Mouse (Mus musculus): Measurements from ENCODE around the gene D130052B06Rik.

The D130052B06Rik gene

GRCm38 (mm10) chr11:33598986-33599385, at the start of gene D130052B06Rik:
Gene D130052B06Rik, plus strand, starts transcription at chr11:33599302.
- in situ Hi-C loops (cut with MboI; ENCODE audit: low sequenced_read_pairs): no loop called here

GRCm38 (mm10) chr11:33550861-33551560, 48.1 kb upstream of the D130052B06Rik start:
- in situ Hi-C loops (cut with MboI; ENCODE audit: low sequenced_read_pairs): no loop called here

DNA sequence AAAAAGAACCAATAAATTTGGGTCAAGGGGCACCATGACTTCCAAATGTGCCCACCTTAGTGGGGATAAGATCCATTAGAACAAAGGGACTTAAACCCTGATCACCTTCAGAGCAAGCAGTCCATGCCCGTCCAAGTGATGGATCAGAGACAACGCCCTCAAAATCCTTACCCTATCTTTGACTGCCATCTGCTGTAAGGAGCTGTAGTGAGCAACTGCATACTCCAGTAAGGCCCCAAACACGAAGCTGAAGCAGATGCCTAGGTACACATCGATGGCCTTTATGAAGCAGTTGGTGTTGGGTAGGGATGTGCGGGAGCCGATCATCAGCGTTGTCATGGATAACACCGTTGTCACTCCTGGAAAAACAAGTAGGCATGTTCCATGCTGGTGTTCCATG, 45.0 kb upstream of the D130052B06Rik start:
- in situ Hi-C loops (cut with MboI; ENCODE audit: low sequenced_read_pairs): no loop called here

DNA sequence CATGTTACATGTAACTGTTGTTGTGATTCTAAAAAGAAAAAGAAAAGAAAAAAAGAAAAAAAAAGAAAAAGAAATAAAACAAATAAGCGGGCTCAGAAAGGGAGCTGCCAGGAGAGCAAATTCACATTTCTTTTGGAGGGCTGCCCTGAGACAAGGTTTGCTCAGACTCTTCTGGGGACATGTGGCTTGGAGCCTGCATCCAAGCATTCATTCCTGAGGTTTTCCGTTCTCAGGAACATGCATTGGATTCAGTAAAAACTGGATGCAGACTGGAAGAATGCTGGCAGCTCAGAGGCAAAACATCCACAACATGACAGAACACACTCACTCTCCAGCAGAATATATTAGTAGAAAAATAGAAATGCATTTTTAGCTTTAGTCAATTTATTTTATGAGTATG, 35.2 kb upstream of the D130052B06Rik start:
- in situ Hi-C loops (cut with MboI; ENCODE audit: low sequenced_read_pairs): no loop called here

GRCm38 (mm10) chr11:33570413-33570812, 28.7 kb upstream of the D130052B06Rik start:
- in situ Hi-C loops (cut with MboI; ENCODE audit: low sequenced_read_pairs): no loop called here

- in situ Hi-C loops (cut with MboI; ENCODE audit: low sequenced_read_pairs): no loop called here
Measured at GRCm38 (mm10) chr11:33574944-33575343, 24.2 kb upstream of the D130052B06Rik start.

DNA sequence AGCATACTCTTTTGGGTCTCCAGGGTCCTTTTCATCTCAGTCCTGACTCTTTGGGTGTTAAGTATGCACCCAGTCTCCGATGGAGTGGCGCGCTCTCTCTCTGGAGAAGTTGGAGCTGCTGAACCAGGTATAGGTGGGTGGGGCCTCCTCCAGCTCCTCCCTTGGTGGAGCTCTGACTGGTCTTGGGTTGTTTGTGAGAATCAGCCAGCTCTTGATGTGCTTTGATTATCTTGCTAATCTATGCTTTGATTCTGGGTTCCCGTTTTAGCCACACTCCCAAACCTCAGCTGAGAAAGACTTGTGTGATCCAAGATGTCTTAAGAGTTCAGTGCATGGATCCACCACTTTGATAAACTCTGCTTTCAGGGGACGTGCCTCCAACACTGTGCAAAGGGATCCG, 20.2 kb upstream of the D130052B06Rik start, which contains the start of gene Gabrp:
Gene Gabrp, minus strand, starts transcription at position 101 of the 400 bp plus-strand sequence.
- in situ Hi-C loops (cut with MboI; ENCODE audit: low sequenced_read_pairs): no loop called here

- in situ Hi-C loops (cut with MboI; ENCODE audit: low sequenced_read_pairs): no loop called here
Measured at GRCm38 (mm10) chr11:33579621-33580020, 19.5 kb upstream of the D130052B06Rik start.

GRCm38 (mm10) chr11:33586614-33587013, 12.5 kb upstream of the D130052B06Rik start:
- in situ Hi-C loops (cut with MboI; ENCODE audit: low sequenced_read_pairs): no loop called here

GRCm38 (mm10) chr11:33590771-33591170, 8.3 kb upstream of the D130052B06Rik start:
- in situ Hi-C loops (cut with MboI; ENCODE audit: low sequenced_read_pairs): no loop called here

DNA sequence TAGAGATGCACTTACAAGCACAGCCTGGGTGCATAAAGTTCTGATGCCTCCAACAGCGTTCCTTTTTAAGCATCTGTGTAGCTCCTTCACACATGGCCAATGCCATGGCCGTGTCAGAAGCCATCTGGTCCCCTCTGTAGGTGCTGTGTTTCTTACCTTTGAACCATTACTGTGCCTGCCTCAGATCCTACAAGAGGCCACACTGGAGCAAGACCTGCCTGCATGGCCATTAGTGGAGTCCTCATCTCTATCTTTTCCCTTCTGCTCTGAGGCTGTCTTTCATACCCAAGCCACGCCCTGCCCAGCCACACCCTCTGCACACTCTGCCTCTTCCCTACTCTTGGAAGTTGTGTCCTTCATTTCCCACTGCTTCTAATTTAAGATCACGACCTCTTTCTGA, 6.3 kb upstream of the D130052B06Rik start:
- in situ Hi-C loops (cut with MboI; ENCODE audit: low sequenced_read_pairs): no loop called here

DNA sequence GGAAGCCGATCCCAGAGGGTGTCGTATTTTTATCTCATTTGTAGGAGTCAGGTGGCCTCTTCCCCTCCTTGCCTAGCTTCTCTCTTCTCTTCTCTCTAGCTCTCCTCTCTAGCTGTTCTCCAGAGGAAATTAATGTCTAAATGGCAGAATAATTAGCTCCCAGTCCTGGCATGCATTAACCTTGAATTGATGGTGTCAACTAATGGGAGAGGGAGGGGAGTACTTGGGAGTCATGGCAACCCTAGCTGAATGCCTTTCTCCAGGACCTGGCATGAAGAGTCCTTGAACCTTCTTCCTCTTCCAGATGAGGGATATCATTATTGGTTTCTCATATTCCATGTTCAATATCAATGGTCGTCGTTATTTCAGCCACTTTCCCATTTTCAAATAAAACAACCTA, 2.4 kb upstream of the D130052B06Rik start:
- in situ Hi-C loops (cut with MboI; ENCODE audit: low sequenced_read_pairs): no loop called here

DNA sequence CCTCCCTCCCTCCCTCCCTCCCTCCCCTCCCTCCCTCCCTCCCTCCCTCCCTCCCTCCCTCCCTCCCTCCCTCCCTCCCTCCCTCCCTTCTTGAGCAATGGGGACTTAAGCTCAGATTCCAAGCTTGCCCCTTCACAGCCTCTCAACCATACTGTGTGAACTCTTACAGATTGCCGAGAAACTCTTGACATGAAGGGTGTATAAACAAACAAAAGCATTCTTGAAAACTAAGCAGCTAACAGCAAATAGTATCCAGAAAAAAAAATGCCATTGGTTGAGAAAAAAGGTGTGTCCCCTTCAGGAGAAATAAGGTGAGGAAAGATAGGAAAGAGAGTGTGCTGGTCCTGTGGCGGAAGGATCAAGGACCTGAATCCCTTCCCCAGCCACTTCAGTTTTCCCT, 4.1 kb downstream of the D130052B06Rik start:
- in situ Hi-C loops (cut with MboI; ENCODE audit: low sequenced_read_pairs): no loop called here

DNA sequence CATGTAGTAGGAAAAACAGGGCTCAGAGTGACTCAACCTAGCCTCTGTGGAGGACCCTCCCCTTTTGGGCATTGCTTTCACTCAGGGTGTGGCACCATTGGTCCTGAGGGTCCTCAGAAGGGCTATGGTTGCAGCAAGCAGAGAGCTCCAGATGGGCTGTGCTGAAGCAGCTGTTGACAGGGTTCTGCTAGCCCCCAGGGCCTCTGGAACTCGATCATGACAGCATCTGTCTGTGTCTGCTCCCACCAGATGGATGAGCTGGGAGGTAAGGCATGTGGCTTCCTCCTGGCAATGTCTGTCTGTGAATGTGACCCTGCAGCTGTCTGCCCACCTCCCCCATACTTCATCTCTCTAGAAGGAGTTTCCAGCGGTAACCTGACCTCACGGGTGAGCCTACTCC, 8.7 kb downstream of the D130052B06Rik start:
- in situ Hi-C loops (cut with MboI; ENCODE audit: low sequenced_read_pairs): no loop called here

- in situ Hi-C loops (cut with MboI; ENCODE audit: low sequenced_read_pairs): no loop called here
Measured at GRCm38 (mm10) chr11:33614218-33614617, 15.1 kb downstream of the D130052B06Rik start.

- in situ Hi-C loops (cut with MboI; ENCODE audit: low sequenced_read_pairs): loop anchor here (10.0 kb wide), 1 partner anchor 452 kb away; no protein-coding TSS in a partner anchor
Measured at GRCm38 (mm10) chr11:33627136-33627742, 28.1 kb downstream of the D130052B06Rik start.

GRCm38 (mm10) chr11:33637107-33637506, 38.0 kb downstream of the D130052B06Rik start:
- in situ Hi-C loops (cut with MboI; ENCODE audit: low sequenced_read_pairs): no loop called here

DNA sequence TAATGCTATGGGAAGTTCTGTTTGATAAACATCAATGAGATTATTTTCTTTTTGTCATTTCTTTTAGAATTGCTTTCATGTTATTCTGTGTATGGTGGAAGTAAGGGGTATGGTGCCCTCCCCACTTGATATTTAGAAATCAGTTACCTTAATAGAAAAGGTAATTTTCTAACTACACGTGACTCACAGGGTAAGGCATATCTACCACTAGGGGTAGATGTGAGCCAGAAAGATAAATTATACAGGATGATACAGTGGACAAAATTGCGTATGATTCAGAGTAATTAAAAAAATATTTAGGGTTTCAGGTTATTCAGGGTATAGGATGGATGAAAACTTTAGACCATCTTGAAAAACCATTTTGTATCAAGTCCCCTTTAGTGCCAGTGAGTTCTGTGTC, 50.3 kb downstream of the D130052B06Rik start:
- in situ Hi-C loops (cut with MboI; ENCODE audit: low sequenced_read_pairs): no loop called here

GRCm38 (mm10) chr11:33654485-33654884, 55.4 kb downstream of the D130052B06Rik start:
- in situ Hi-C loops (cut with MboI; ENCODE audit: low sequenced_read_pairs): no loop called here

DNA sequence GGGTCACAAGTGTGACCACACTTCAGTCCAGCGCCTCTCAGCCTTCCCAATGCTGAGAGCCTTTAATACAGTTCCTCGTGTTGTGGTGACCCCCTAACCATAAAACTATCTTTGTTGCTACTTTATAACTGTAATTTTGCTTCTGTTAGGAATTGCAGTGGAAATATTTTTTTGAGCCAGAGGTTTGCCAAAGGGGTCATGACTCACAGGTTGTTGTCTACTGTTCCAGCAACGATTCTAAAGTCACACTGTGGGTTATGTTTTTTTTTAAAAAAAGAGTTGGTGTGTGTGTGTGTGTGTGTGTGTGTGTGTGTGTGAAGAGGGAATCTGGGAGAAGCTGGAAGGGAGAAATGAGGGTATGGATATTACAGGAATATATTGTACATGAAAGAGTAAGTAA, 56.1 kb downstream of the D130052B06Rik start:
- in situ Hi-C loops (cut with MboI; ENCODE audit: low sequenced_read_pairs): no loop called here

DNA sequence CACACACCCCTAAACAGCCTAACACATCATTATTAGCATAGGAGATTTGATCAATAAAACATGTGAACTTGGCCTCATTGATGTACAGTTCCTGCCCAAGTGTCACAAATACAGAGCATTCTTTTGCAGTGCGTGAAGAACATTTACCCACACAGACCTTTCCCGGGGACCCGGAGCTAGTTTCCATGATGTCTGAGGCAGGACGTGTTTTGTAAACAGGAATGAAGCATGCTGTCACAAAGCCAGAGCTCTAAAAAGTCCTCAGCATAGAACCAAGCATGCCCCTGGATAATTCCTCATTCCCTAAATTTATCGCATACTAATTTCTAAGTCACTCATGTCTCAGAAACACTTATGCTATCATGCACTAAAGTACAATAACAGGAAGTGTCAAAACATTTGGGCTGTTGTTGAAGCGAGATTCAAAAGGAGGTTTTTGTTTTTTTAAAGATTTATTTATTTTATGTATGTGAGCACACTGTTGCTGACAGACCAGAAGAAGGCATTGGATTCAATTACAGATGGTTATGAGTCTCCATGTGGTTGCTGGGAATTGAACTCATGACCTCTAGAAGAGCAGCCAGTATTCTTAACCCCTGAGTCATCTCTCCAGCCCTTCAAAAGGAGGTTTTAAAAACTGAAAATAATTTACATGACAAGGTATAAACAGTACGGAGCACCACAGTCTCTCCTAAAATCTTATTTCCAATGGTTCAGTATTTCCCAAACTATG, 56.9 kb downstream of the D130052B06Rik start:
- in situ Hi-C loops (cut with MboI; ENCODE audit: low sequenced_read_pairs): no loop called here

All from CH12F3 (cell line).